Mouse (Mus musculus) myocyte (in vitro differentiated cells): ENCODE data around the gene Mark4.

ENCODE experiments used
- CEBPB ChIP-seq: IDR thresholded peaks from 2 replicates; pipeline ENCODE4 v1.6.1; 2011; ENCODE audit warnings: mild to moderate bottlenecking, moderate library complexity; ENCODE audit not compliant: poor library complexity, insufficient read depth, severe bottlenecking
- E2F4 ChIP-seq: IDR thresholded peaks from one replicate; pipeline ENCODE4 v1.6.1; 2011; ENCODE audit warnings: mild to moderate bottlenecking, control low read depth, moderate library complexity; ENCODE audit not compliant: insufficient read depth
- POLR2A ChIP-seq: IDR thresholded peaks from one replicate; pipeline ENCODE4 v1.6.1; 2011; ENCODE audit warnings: low read depth, mild to moderate bottlenecking, control low read depth, moderate library complexity; ENCODE audit not compliant: insufficient read length
- POLR2AphosphoS2 ChIP-seq: IDR thresholded peaks from one replicate; pipeline ENCODE4 v1.6.1; 2011; ENCODE audit warnings: low read depth, control low read depth; ENCODE audit not compliant: insufficient read length
- REST ChIP-seq: IDR thresholded peaks from one replicate; pipeline ENCODE4 v1.6.1; 2011; ENCODE audit warnings: mild to moderate bottlenecking, control low read depth, moderate library complexity; ENCODE audit not compliant: insufficient read depth, insufficient read length
- TCF12 ChIP-seq: IDR thresholded peaks from one replicate; pipeline ENCODE4 v1.6.1; 2011; ENCODE audit warnings: mild to moderate bottlenecking, control low read depth; ENCODE audit not compliant: poor library complexity, insufficient read depth, severe bottlenecking
- TCF3 ChIP-seq: IDR thresholded peaks from one replicate; pipeline ENCODE4 v1.6.1; 2011; ENCODE audit warnings: low read depth, control low read depth; ENCODE audit not compliant: insufficient read length
- USF1 ChIP-seq: IDR thresholded peaks from one replicate; pipeline ENCODE4 v1.6.1; 2011; ENCODE audit warnings: low read depth, mild to moderate bottlenecking, control low read depth, moderate library complexity

DNA sequence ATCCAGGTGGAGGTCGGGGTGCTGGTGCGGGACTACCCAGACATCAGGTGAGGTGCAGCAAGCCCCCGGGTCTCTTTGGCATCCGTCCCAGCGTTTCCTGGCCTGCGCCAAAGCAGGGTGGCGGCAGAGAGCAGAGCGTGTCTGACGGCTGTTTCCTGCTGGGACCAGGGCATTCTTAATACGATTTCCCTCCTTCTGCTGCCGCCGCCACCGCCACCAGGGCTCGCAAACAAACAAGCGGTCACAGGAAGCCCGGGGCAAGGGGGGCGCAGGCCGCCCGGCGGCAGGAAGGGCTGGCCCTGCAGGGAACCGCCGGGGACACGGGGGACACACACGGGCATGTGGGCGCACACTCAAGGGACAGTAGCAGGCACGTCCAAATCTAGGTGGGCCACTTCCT is 33.1 kb upstream of the Mark4 start:
- TF ChIP-seq POLR2A = no peak
- TF ChIP-seq USF1 = no peak
- TF ChIP-seq POLR2AphosphoS2 = no peak
- TF ChIP-seq E2F4 = no peak
- no peak for TF ChIP-seq CEBPB
- no peak for TF ChIP-seq TCF3
- no peak for TF ChIP-seq REST
- TF ChIP-seq TCF12 = no peak
